Mouse (Mus musculus) liver, adult 2 months (tissue): ENCODE measurements around the gene Mab21l1.

Experiments used
- CTCF ChIP-seq: fragments of 200-500 bp; IDR thresholded peaks from 2 replicates; pipeline ENCODE4 v1.5.1; 2011; ENCODE audit warnings: low read depth, low read length, control low read depth
- POLR2A ChIP-seq: fragments of 200-500 bp; IDR thresholded peaks from 2 replicates; pipeline ENCODE4 v1.6.1; 2011; ENCODE audit warnings: low read length, control low read depth; ENCODE audit not compliant: insufficient read depth; ENCODE audit errors: extremely low read depth

- TF ChIP-seq POLR2A (no peak), CTCF (no peak)
Measured at GRCm38 (mm10) chr3:55787487-55788213, 5.3 kb downstream of the Mab21l1 start.
